Mouse (Mus musculus) brown adipose tissue, adult 24 weeks (tissue): ENCODE data around the gene Prrc2b. TPM values are rescaled to one million over a fixed set of nuclear protein-coding genes. Genes with fewer than 3 reads are reported as not detected.
A peak's percentile ranks its signal among the peaks of the same experiment; 100 is the strongest.

ENCODE experiments used
- H3K27ac ChIP-seq: fragments of 200-500 bp; replicated peaks from 2 replicates; pipeline ENCODE4 v1.5.1; 2012; ENCODE audit warnings: low read depth, mild to moderate bottlenecking, low read length
- H3K4me1 ChIP-seq: fragments of 200-500 bp; 2 replicates; pipeline ENCODE4 v1.6.1; 2012; ENCODE audit warnings: low read length, mixed read lengths; ENCODE audit not compliant: control insufficient read depth, insufficient read depth, insufficient read length
- H3K4me3 ChIP-seq: fragments of 200-500 bp; 2 replicates; pipeline ENCODE4 v1.5.1; 2012; ENCODE audit warnings: low read depth, mild to moderate bottlenecking, low read length, moderate library complexity; ENCODE audit not compliant: insufficient read depth
- polyA plus RNA-seq: library from polyadenylated mRNA; stranded (reverse); fragments of >200 nt; gene quantifications from 2 replicates; pipeline ENCODE4 v1.2.4, GENCODE M21; 2012; ENCODE audit not compliant: missing spikeins, insufficient read depth, insufficient read length

Gene Prrc2b
- polyA plus RNA-seq, 1 experiment, result 15.1 TPM

- Histone ChIP-seq H3K4me3 (peak overlapping the region; percentile 78), H3K4me1 (peaks cover 28% of the 10 kb centered on the region), H3K27ac (peak overlapping the region; percentile 62)
Observed at GRCm38 (mm10) chr2:32151660-32152366, 931 bp downstream of the Prrc2b start.

GRCm38 (mm10) chr2:32152367-32153034 is 1.6 kb downstream of the Prrc2b start:
- H3K27ac ChIP-seq, result peak overlapping the region; percentile 62
- H3K4me1 ChIP-seq, result peaks cover 30% of the 10 kb centered on the region
- peak overlapping the region; percentile 78 for H3K4me3 ChIP-seq

GRCm38 (mm10) chr2:32153041-32153790 is 2.3 kb downstream of the Prrc2b start:
- H3K4me1 ChIP-seq, result peaks cover 30% of the 10 kb centered on the region
- peak overlapping the region; percentile 78 for H3K4me3 ChIP-seq

GRCm38 (mm10) chr2:32153791-32154119 is 2.9 kb downstream of the Prrc2b start:
- peaks cover 34% of the 10 kb centered on the region for H3K4me1 ChIP-seq
- H3K4me3 ChIP-seq, result 0 out of 2 replicates have a peak overlapping the region, but pooled peaks have one; percentile 2

More at GRCm38 (mm10) chr2:32153041-32153790, 2.3 kb downstream of the Prrc2b start:
- peak overlapping the region; percentile 4; the same call in 1 of the 2 replicates for H3K27ac ChIP-seq

GRCm38 (mm10) chr2:32154334-32154997 is 3.6 kb downstream of the Prrc2b start:
- Histone ChIP-seq H3K27ac (peak overlapping the region; percentile 51), H3K4me3 (peak overlapping the region; percentile 23), H3K4me1 (peaks cover 39% of the 10 kb centered on the region)

More at GRCm38 (mm10) chr2:32153791-32154119, 2.9 kb downstream of the Prrc2b start:
- H3K27ac ChIP-seq, result no peak overlapping the region; the same call in 1 of the 2 replicates

GRCm38 (mm10) chr2:32154998-32155541 is 4.2 kb downstream of the Prrc2b start:
- peak overlapping the region; percentile 4; the same call in 1 of the 2 replicates for H3K4me3 ChIP-seq
- H3K4me1 ChIP-seq, result peaks cover 42% of the 10 kb centered on the region
- H3K27ac ChIP-seq, result peak overlapping the region; percentile 51

- Histone ChIP-seq H3K27ac (no peak overlapping the region), H3K4me1 (peaks cover 46% of the 10 kb centered on the region), H3K4me3 (no peak overlapping the region)
Observed at GRCm38 (mm10) chr2:32155614-32156013, 4.7 kb downstream of the Prrc2b start.

- Histone ChIP-seq H3K4me1 (peaks cover 46% of the 10 kb centered on the region), H3K4me3 (no peak overlapping the region), H3K27ac (no peak overlapping the region)
Observed at GRCm38 (mm10) chr2:32156645-32157044, 5.8 kb downstream of the Prrc2b start.

GRCm38 (mm10) chr2:32157328-32157727 is 6.4 kb downstream of the Prrc2b start:
- H3K4me1 ChIP-seq, result peaks cover 46% of the 10 kb centered on the region
- H3K27ac ChIP-seq, result no peak overlapping the region
- no peak overlapping the region for H3K4me3 ChIP-seq

GRCm38 (mm10) chr2:32158616-32159239 is 7.8 kb downstream of the Prrc2b start:
- no peak overlapping the region for H3K27ac ChIP-seq
- H3K4me1 ChIP-seq, result peaks cover 39% of the 10 kb centered on the region

GRCm38 (mm10) chr2:32160525-32160924 is 9.6 kb downstream of the Prrc2b start:
- H3K4me3 ChIP-seq, result no peak overlapping the region
- H3K27ac ChIP-seq, result no peak overlapping the region
- peaks cover 36% of the 10 kb centered on the region for H3K4me1 ChIP-seq

More at GRCm38 (mm10) chr2:32158616-32159239, 7.8 kb downstream of the Prrc2b start:
- no peak overlapping the region for H3K4me3 ChIP-seq

- Histone ChIP-seq H3K4me3 (no peak overlapping the region), H3K27ac (no peak overlapping the region), H3K4me1 (peaks cover 33% of the 10 kb centered on the region)
Observed at GRCm38 (mm10) chr2:32160967-32161366, 10.1 kb downstream of the Prrc2b start.

GRCm38 (mm10) chr2:32162102-32162501 is 11.2 kb downstream of the Prrc2b start:
- no peak overlapping the region for H3K4me3 ChIP-seq
- H3K27ac ChIP-seq, result no peak overlapping the region
- peaks cover 36% of the 10 kb centered on the region for H3K4me1 ChIP-seq

- H3K4me1 ChIP-seq, result peaks cover 42% of the 10 kb centered on the region
- no peak overlapping the region for H3K27ac ChIP-seq
Observed at GRCm38 (mm10) chr2:32162646-32163045, 11.8 kb downstream of the Prrc2b start.

More at GRCm38 (mm10) chr2:32162646-32163045, 11.8 kb downstream of the Prrc2b start:
- H3K4me3 ChIP-seq, result no peak overlapping the region
